Mouse (Mus musculus): ENCODE measurements around the gene Chrnb2. TPM values are rescaled to one million over a fixed set of nuclear protein-coding genes. Genes with fewer than 3 reads are reported as not detected.
A peak's percentile ranks its signal among the peaks of the same experiment; 100 is the strongest.

Gene Chrnb2
- 0.24 and 0.27 TPM in 2 replicates for polyA plus RNA-seq (2014; fragmentation: Nextera tagmentation; extraction: Ambion mirVana)

DNA sequence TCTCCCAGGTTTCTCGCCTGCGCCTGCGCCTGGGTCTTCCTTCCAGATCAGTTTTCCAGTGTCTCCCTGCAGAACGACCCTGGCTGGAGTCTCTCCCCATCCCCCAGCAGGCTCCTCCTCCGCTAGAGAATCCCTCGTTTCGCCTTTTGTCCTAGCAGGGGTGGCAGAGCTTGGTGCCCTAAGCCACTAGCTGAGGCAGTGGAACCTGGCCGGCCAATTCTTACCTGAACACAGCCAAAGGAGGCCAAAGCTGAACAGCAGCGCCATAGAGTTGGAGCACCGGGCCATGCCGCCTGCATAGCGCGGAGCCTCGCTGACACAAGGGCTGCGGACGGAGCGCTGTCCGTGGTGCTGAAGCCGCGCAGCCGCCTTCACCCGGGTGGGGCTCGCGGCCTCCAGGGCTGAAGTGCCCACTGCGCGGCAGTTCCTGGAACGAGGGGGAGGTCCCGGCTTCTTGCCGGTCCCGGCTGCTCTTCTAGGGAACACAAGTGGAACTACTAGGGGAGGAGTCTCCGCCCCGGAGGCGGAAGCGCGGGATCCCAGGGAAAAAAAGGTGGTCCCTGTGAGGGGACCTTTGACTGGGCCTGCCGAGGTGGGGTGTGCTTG is at the start of gene Chrnb2:
TSS of gene Chrnb2 (minus strand) at position 514 of the 606 bp plus-strand sequence.
- WGBS (ENCODE audit: insufficient replicate concordance): 2% methylated on average over 36 of the region's 36 CpGs
- Histone ChIP-seq H3K4me1 (ENCODE audit: control insufficient read depth, insufficient read depth, low read length) (no peaks in the 10 kb centered on the region), H3K27me3 (ENCODE audit: control insufficient read depth, insufficient read depth, low read length) (peaks cover 13% of the 10 kb centered on the region), H3K27ac (ENCODE audit: low read depth, low read length) (no peak within 1 kb of the TSS), H3K36me3 (ENCODE audit: control insufficient read depth, insufficient read depth, low read length) (no peaks in the 10 kb centered on the region), H3K9ac (ENCODE audit: low read depth, low read length) (no peak within 1 kb of the TSS), H3K4me3 (ENCODE audit: low read depth, low read length) (0 out of 2 replicates have a peak within 1 kb of the TSS, but pooled peaks have one; percentile 3), H3K9me3 (replicated peaks; ENCODE audit: control insufficient read depth, low read length) (no peaks in the 10 kb centered on the region), H3K4me2 (peak within 1 kb of the TSS; percentile 52)
- peak; percentile 80 for ATAC-seq (replicated peaks; ENCODE audit: insufficient number of reproducible peaks, low FRiP score, low TSS enrichment)

DNA sequence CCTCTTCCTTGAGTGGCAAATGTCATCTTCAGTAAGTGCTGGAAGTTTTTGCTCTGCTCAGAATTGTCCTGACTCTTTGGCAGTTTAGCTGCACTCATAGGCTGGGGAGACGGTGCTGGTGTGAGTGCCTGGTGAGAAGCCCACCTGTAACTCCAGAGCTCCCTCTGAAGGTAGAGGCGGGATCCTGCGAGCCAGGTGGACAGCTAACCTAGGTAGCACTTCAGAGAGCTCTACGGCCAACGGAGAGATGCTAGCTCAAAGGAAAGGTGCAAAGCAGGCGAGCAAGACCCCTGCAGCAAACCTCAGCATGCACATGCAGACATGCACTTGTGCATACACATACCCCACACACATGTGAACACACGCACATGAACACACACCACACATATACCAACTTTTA is 49.6 kb upstream of the Chrnb2 start:
- Histone ChIP-seq H3K27me3 (ENCODE audit: control insufficient read depth, insufficient read depth, low read length) (no peaks in the 10 kb centered on the region), H3K36me3 (ENCODE audit: control insufficient read depth, insufficient read depth, low read length) (no peaks in the 10 kb centered on the region), H3K9ac (ENCODE audit: low read depth, low read length) (no peak overlapping the region), H3K4me1 (ENCODE audit: control insufficient read depth, insufficient read depth, low read length) (no peaks in the 10 kb centered on the region), H3K4me3 (ENCODE audit: low read depth, low read length) (no peak overlapping the region), H3K9me3 (replicated peaks; ENCODE audit: control insufficient read depth, low read length) (no peaks in the 10 kb centered on the region), H3K4me2 (no peak overlapping the region), H3K27ac (ENCODE audit: low read depth, low read length) (no peak overlapping the region)
- 60% methylated on average over 7 of the region's 7 CpGs for WGBS (ENCODE audit: insufficient replicate concordance)
- no peak for ATAC-seq (replicated peaks; ENCODE audit: insufficient number of reproducible peaks, low FRiP score, low TSS enrichment)

DNA sequence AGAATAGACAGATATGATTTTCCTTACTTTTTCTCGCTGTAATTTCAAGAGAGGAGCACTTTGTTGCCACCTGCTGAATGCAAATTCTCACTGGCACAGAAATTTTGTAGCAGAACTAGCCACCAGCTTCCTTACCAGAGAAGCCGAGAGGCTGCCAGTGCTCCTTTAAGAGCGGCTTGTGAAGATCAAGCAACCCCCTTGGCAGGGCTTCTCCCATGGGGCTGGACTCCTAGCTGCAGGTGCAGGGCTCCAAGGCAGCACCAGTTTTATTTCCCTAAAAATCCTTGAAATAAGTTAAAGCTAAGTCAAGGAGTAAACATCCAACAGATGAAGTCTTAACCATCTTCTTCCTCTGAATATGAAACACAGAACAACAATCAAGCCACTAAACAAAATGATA is 47.7 kb upstream of the Chrnb2 start:
- H3K9ac ChIP-seq (ENCODE audit: low read depth, low read length): no peak overlapping the region
- no peak for ATAC-seq (replicated peaks; ENCODE audit: insufficient number of reproducible peaks, low FRiP score, low TSS enrichment)
- 65% methylated on average over 3 of the region's 3 CpGs for WGBS (ENCODE audit: insufficient replicate concordance)
- peaks cover 5% of the 10 kb centered on the region; the same call in 1 of the 2 replicates for H3K4me1 ChIP-seq (ENCODE audit: control insufficient read depth, insufficient read depth, low read length)
- H3K36me3 ChIP-seq (ENCODE audit: control insufficient read depth, insufficient read depth, low read length): no peaks in the 10 kb centered on the region
- no peaks in the 10 kb centered on the region for H3K9me3 ChIP-seq (replicated peaks; ENCODE audit: control insufficient read depth, low read length)
- no peak overlapping the region for H3K4me2 ChIP-seq
- no peak overlapping the region for H3K27ac ChIP-seq (ENCODE audit: low read depth, low read length)
- no peaks in the 10 kb centered on the region for H3K27me3 ChIP-seq (ENCODE audit: control insufficient read depth, insufficient read depth, low read length)
- H3K4me3 ChIP-seq (ENCODE audit: low read depth, low read length): no peak overlapping the region

DNA sequence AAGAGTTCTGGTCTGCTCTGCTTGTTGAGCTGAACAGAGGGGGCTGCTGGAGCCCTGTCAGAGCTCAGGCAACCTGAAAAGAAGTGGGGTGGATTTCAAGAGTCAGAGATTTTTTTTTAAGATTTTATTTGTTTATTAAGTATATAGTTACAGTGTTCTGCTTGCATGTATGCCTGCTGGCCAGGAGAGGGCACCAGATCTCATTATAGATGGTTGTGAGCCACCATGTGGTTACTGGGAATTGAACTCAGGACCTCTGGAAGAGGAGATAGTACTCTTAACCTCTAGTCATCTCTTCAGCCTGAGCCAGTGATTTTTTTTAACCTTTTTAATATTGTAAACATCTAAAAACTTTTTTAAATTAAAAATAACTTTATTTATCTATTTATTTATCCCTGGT is 46.4 kb upstream of the Chrnb2 start:
- Histone ChIP-seq H3K4me1 (ENCODE audit: control insufficient read depth, insufficient read depth, low read length) (peaks cover 5% of the 10 kb centered on the region; the same call in 1 of the 2 replicates), H3K36me3 (ENCODE audit: control insufficient read depth, insufficient read depth, low read length) (no peaks in the 10 kb centered on the region), H3K9me3 (replicated peaks; ENCODE audit: control insufficient read depth, low read length) (no peaks in the 10 kb centered on the region), H3K9ac (ENCODE audit: low read depth, low read length) (no peak overlapping the region), H3K27me3 (ENCODE audit: control insufficient read depth, insufficient read depth, low read length) (no peaks in the 10 kb centered on the region), H3K4me3 (ENCODE audit: low read depth, low read length) (no peak overlapping the region), H3K4me2 (no peak overlapping the region), H3K27ac (ENCODE audit: low read depth, low read length) (no peak overlapping the region)
- ATAC-seq (replicated peaks; ENCODE audit: insufficient number of reproducible peaks, low FRiP score, low TSS enrichment): no peak

DNA sequence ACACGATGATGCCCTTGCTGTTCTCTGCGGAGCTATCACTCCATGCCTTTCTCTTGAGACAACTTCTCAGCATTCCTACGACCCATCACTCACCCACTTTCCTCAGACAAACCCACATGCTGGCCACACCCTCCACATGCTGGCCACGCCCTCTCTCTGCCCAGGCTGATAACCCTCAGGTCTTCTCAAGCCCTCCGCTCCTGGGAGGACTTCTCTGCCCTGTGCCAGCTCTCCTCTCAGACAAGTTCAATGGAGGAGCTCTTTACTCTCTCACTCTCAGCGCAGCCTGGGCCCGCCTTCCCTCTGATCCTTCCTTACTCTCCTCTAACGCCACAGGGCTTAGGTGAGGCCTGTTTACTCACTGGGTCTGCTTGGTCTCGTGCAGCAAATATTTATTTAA is 44.2 kb upstream of the Chrnb2 start:
- WGBS (ENCODE audit: insufficient replicate concordance): 33% methylated on average over 9 of the region's 9 CpGs
- H3K4me1 ChIP-seq (ENCODE audit: control insufficient read depth, insufficient read depth, low read length): peaks cover 5% of the 10 kb centered on the region; the same call in 1 of the 2 replicates
- H3K9me3 ChIP-seq (replicated peaks; ENCODE audit: control insufficient read depth, low read length): no peaks in the 10 kb centered on the region
- ATAC-seq (replicated peaks; ENCODE audit: insufficient number of reproducible peaks, low FRiP score, low TSS enrichment): peak; percentile 67; the same call in 1 of the 2 replicates
- peak overlapping the region; percentile 9; the same call in 1 of the 2 replicates for H3K4me2 ChIP-seq
- peak overlapping the region; percentile 32; the same call in 1 of the 2 replicates for H3K27ac ChIP-seq (ENCODE audit: low read depth, low read length)
- H3K9ac ChIP-seq (ENCODE audit: low read depth, low read length): no peak overlapping the region
- H3K4me3 ChIP-seq (ENCODE audit: low read depth, low read length): no peak overlapping the region
- no peaks in the 10 kb centered on the region for H3K36me3 ChIP-seq (ENCODE audit: control insufficient read depth, insufficient read depth, low read length)
- H3K27me3 ChIP-seq (ENCODE audit: control insufficient read depth, insufficient read depth, low read length): no peaks in the 10 kb centered on the region

DNA sequence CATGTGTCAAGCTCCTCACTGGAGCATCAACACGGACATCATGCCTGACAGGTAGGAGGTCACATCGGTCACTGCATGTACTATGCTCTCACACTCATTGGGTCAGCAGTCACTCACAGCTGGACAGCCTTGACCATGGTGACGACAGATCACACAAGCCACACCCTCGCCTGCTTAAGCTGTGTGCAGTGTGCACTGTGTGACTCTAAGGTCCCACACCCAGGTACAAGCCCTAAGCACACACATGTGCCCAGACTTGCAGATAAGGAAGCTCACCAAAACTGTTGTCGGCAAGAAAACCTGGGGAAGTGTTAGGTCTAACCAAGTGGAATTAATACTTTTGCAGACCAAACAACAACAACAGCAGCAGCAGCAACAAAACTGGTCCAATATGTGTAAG is 43.4 kb upstream of the Chrnb2 start:
- Histone ChIP-seq H3K27ac (ENCODE audit: low read depth, low read length) (peak overlapping the region; percentile 32; the same call in 1 of the 2 replicates), H3K27me3 (ENCODE audit: control insufficient read depth, insufficient read depth, low read length) (no peaks in the 10 kb centered on the region), H3K36me3 (ENCODE audit: control insufficient read depth, insufficient read depth, low read length) (no peaks in the 10 kb centered on the region), H3K4me3 (ENCODE audit: low read depth, low read length) (no peak overlapping the region), H3K9ac (ENCODE audit: low read depth, low read length) (no peak overlapping the region), H3K9me3 (replicated peaks; ENCODE audit: control insufficient read depth, low read length) (no peaks in the 10 kb centered on the region), H3K4me2 (no peak overlapping the region; the same call in 1 of the 2 replicates), H3K4me1 (ENCODE audit: control insufficient read depth, insufficient read depth, low read length) (peaks cover 5% of the 10 kb centered on the region; the same call in 1 of the 2 replicates)
- 53% methylated on average over 5 of the region's 5 CpGs for WGBS (ENCODE audit: insufficient replicate concordance)
- ATAC-seq (replicated peaks; ENCODE audit: insufficient number of reproducible peaks, low FRiP score, low TSS enrichment): peak; percentile 69

DNA sequence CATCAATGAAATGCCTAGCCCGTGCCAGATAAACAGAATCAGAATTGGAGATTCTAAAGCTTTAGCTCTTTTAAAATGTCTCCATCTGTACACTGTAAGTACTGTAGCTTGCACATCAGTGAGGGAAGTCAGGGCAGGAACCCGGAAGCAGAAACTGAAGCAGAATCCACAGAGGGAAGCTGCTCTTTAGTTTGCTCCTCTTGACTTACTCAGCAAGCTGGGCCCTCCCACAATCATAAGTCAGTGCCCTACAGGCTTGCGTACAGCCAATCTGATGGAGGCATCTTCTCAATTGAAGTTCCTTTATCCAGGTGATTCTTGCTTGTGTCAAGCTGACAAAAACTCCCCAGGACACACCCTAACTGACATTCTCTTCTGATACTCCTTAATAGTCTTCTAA is 42.7 kb upstream of the Chrnb2 start:
- H3K4me2 ChIP-seq: no peak overlapping the region
- no peaks in the 10 kb centered on the region for H3K36me3 ChIP-seq (ENCODE audit: control insufficient read depth, insufficient read depth, low read length)
- 91% methylated on average over 3 of the region's 3 CpGs for WGBS (ENCODE audit: insufficient replicate concordance)
- H3K27ac ChIP-seq (ENCODE audit: low read depth, low read length): no peak overlapping the region
- H3K4me3 ChIP-seq (ENCODE audit: low read depth, low read length): no peak overlapping the region
- no peaks in the 10 kb centered on the region for H3K9me3 ChIP-seq (replicated peaks; ENCODE audit: control insufficient read depth, low read length)
- H3K9ac ChIP-seq (ENCODE audit: low read depth, low read length): no peak overlapping the region
- no peaks in the 10 kb centered on the region for H3K27me3 ChIP-seq (ENCODE audit: control insufficient read depth, insufficient read depth, low read length)
- no peak for ATAC-seq (replicated peaks; ENCODE audit: insufficient number of reproducible peaks, low FRiP score, low TSS enrichment)
- H3K4me1 ChIP-seq (ENCODE audit: control insufficient read depth, insufficient read depth, low read length): peaks cover 5% of the 10 kb centered on the region; the same call in 1 of the 2 replicates

DNA sequence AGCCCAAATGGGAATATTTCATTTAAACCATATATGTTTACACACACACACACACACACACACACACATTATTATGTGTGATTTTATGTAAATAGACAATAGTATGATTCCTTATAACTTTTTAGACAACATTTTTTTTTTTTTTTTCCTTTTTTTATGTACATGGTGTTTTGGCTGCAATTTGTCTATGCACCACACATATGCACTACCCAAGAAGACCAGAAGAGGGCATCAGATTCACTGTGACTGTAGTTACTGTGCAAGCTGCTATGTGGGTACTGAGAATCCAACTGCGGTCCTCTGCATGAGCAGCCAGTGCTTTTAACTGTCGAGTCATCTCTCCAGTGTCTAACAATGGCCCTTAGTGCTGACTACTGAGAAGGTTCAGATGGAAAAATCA is 42.3 kb upstream of the Chrnb2 start:
- H3K36me3 ChIP-seq (ENCODE audit: control insufficient read depth, insufficient read depth, low read length): no peaks in the 10 kb centered on the region
- H3K4me3 ChIP-seq (ENCODE audit: low read depth, low read length): no peak overlapping the region
- no peaks in the 10 kb centered on the region for H3K9me3 ChIP-seq (replicated peaks; ENCODE audit: control insufficient read depth, low read length)
- peaks cover 5% of the 10 kb centered on the region; the same call in 1 of the 2 replicates for H3K4me1 ChIP-seq (ENCODE audit: control insufficient read depth, insufficient read depth, low read length)
- H3K27ac ChIP-seq (ENCODE audit: low read depth, low read length): no peak overlapping the region
- H3K4me2 ChIP-seq: no peak overlapping the region
- 87% methylated on average over 2 of the region's 2 CpGs for WGBS (ENCODE audit: insufficient replicate concordance)
- H3K27me3 ChIP-seq (ENCODE audit: control insufficient read depth, insufficient read depth, low read length): no peaks in the 10 kb centered on the region
- no peak overlapping the region for H3K9ac ChIP-seq (ENCODE audit: low read depth, low read length)
- ATAC-seq (replicated peaks; ENCODE audit: insufficient number of reproducible peaks, low FRiP score, low TSS enrichment): no peak

DNA sequence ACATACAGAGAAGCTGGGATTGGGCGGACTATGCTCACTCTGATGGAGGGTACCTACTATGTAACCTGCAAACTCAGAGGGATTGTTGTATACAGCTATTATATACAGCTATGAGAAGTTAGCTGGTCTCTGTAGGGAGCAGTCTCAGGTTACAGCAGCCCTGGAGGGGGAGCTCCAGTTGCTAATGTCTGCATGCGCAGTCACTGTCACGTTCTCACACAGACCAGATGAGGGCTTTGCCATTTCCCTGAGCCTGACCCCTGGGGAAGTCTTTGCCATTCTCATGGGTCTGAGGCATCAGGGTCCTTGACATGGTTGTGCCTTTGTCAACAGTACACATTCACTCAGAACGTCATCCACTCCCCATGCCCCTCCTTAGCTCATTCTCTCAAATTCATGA is 40.7 kb upstream of the Chrnb2 start:
- Histone ChIP-seq H3K27ac (ENCODE audit: low read depth, low read length) (no peak overlapping the region), H3K4me3 (ENCODE audit: low read depth, low read length) (no peak overlapping the region), H3K27me3 (ENCODE audit: control insufficient read depth, insufficient read depth, low read length) (no peaks in the 10 kb centered on the region), H3K4me1 (ENCODE audit: control insufficient read depth, insufficient read depth, low read length) (peaks cover 5% of the 10 kb centered on the region; the same call in 1 of the 2 replicates), H3K4me2 (no peak overlapping the region), H3K9me3 (replicated peaks; ENCODE audit: control insufficient read depth, low read length) (no peaks in the 10 kb centered on the region), H3K9ac (ENCODE audit: low read depth, low read length) (no peak overlapping the region), H3K36me3 (ENCODE audit: control insufficient read depth, insufficient read depth, low read length) (no peaks in the 10 kb centered on the region)
- no peak for ATAC-seq (replicated peaks; ENCODE audit: insufficient number of reproducible peaks, low FRiP score, low TSS enrichment)
- WGBS (ENCODE audit: insufficient replicate concordance): 55% methylated on average over 4 of the region's 4 CpGs
